13 mouse cellular contexts compared by ENCODE assay signal in the genomic region with DNA sequence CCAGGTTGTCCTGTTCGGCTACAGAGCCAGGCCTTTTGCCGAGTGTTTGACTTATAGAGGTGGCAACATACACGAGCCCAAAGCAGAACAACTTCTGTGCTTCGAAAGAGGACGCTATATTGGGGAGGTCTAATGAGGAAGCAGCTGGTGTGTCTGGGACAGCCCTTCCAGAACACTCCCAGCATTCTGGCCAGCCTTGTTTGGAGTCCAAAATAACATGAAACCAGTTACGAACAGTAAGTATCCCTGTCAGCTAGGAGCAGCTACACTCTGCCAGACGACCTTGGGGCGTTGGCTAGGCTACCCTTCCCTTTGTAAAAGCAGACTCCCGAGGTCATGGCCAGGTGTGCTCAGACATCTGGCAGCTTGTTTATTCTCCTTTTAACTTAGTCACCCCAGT. TPM values are rescaled to one million over a fixed set of nuclear protein-coding genes. Genes with fewer than 3 reads are reported as not detected.
DNase-seq lines count a peak whose midpoint lies in the region; ATAC-seq and TF ChIP-seq lines count a peak whose summit lies in the region.
"Had no signal": no experiment of that assay in that cellular context is flagged by ENCODE, and none has a peak within 500 bp of the region (broad histone marks: within the 10 kb centered on the region; RNA-seq: fewer than 3 reads in every experiment).

No protein-coding gene starts in this region.

- DNase-seq in gastrocnemius, adult 18-20 months (ENCODE audit: low spot score): peak; percentile 78
- DNase-seq in gastrocnemius, postnatal 4 days (ENCODE audit: low spot score in 2 of 2): no peak
- peak; percentile 66 for DNase-seq in lung, postnatal 0 days (ENCODE audit: low spot score)
- no peak for DNase-seq in lung, postnatal 4 days
- no peak for DNase-seq in left cerebral cortex, adult 18-20 months (ENCODE audit: low spot score in 2 of 2)
- DNase-seq: cerebellum, adult 2 months; spleen, adult 18-20 months had no signal

- H3K9me3 ChIP-seq in lung, postnatal 0 days (ENCODE audit: low read length): no peaks in the 10 kb centered on the region
- no peaks in the 10 kb centered on the region for H3K9me3 ChIP-seq in heart, embryonic 12.5 days (replicated peaks)
- no peaks in the 10 kb centered on the region for H3K9me3 ChIP-seq in stomach, embryonic 14.5 days (ENCODE audit: control insufficient read depth, low read depth, low read length)
- H3K9me3 ChIP-seq in hindbrain, embryonic 13.5 days: no peaks in the 10 kb centered on the region
- H3K9me3 ChIP-seq: lung, embryonic 15.5 days had no signal

- H3K4me2 ChIP-seq in lung, postnatal 0 days (replicated peaks; ENCODE audit: low read depth, low read length): no peak overlapping the region
- no peak overlapping the region for H3K4me2 ChIP-seq in heart, embryonic 12.5 days
- H3K4me2 ChIP-seq in stomach, embryonic 14.5 days (replicated peaks; ENCODE audit: low read depth, low read length): peak overlapping the region; percentile 3
- no peak overlapping the region for H3K4me2 ChIP-seq in hindbrain, embryonic 13.5 days
- H3K4me2 ChIP-seq: hindbrain, embryonic 14.5 days had no signal

- H3K36me3 ChIP-seq in lung, postnatal 0 days (ENCODE audit: insufficient read depth, low read length): no peaks in the 10 kb centered on the region
- no peaks in the 10 kb centered on the region for H3K36me3 ChIP-seq in heart, embryonic 12.5 days
- H3K36me3 ChIP-seq in stomach, embryonic 14.5 days (ENCODE audit: control insufficient read depth, insufficient read depth, low read length): no peaks in the 10 kb centered on the region
- H3K36me3 ChIP-seq in hindbrain, embryonic 13.5 days: no peaks in the 10 kb centered on the region
- H3K36me3 ChIP-seq: lung, embryonic 15.5 days had no signal

- 0 out of 2 replicates have a peak, but pooled peaks have one; percentile 3 for TF ChIP-seq CTCF in lung, postnatal 0 days (IDR thresholded peaks at IDR 0.05)

- no peak overlapping the region for H3K9ac ChIP-seq in lung, postnatal 0 days (replicated peaks; ENCODE audit: low read depth)
- no peak overlapping the region for H3K9ac ChIP-seq in heart, embryonic 12.5 days
- H3K9ac ChIP-seq in stomach, embryonic 14.5 days (replicated peaks; ENCODE audit: low read depth, low read length): no peak overlapping the region
- H3K9ac ChIP-seq in hindbrain, embryonic 13.5 days: no peak overlapping the region
- H3K9ac ChIP-seq: hindbrain, embryonic 14.5 days; lung, embryonic 15.5 days had no signal

- H3K27me3 ChIP-seq in lung, postnatal 0 days (replicated peaks; ENCODE audit: insufficient read depth, low read length): no peaks in the 10 kb centered on the region
- H3K27me3 ChIP-seq in heart, embryonic 12.5 days (replicated peaks): no peaks in the 10 kb centered on the region
- no peaks in the 10 kb centered on the region for H3K27me3 ChIP-seq in stomach, embryonic 14.5 days (ENCODE audit: control insufficient read depth, insufficient read depth, low read length)
- H3K27me3 ChIP-seq in hindbrain, embryonic 13.5 days: no peaks in the 10 kb centered on the region
- H3K27me3 ChIP-seq: lung, embryonic 15.5 days had no signal

- no peak overlapping the region for H3K4me3 ChIP-seq in lung, postnatal 0 days (ENCODE audit: low read depth, low read length)
- H3K4me3 ChIP-seq in heart, embryonic 12.5 days: no peak overlapping the region
- peak overlapping the region; percentile 6; the same call in 1 of the 2 replicates for H3K4me3 ChIP-seq in stomach, embryonic 14.5 days (ENCODE audit: low read depth, low read length)
- H3K4me3 ChIP-seq in hindbrain, embryonic 13.5 days: no peak overlapping the region
- H3K4me3 ChIP-seq: lung, embryonic 15.5 days had no signal

- no peak for ATAC-seq in lung, postnatal 0 days
- no peak for ATAC-seq in heart, embryonic 12.5 days (ENCODE audit: insufficient number of reproducible peaks, low FRiP score)
- ATAC-seq in stomach, embryonic 14.5 days (ENCODE audit: insufficient number of reproducible peaks, insufficient read depth, low FRiP score, low read depth): no peak
- ATAC-seq in hindbrain, embryonic 13.5 days (ENCODE audit: low FRiP score): no peak

- H3K4me1 ChIP-seq in lung, postnatal 0 days (ENCODE audit: insufficient read depth, low read depth, low read length): peaks cover 63% of the 10 kb centered on the region
- H3K4me1 ChIP-seq in heart, embryonic 12.5 days (replicated peaks): peaks cover 62% of the 10 kb centered on the region
- peaks cover 53% of the 10 kb centered on the region for H3K4me1 ChIP-seq in stomach, embryonic 14.5 days (ENCODE audit: control insufficient read depth, insufficient read depth, low read length)
- peaks cover 50% of the 10 kb centered on the region for H3K4me1 ChIP-seq in hindbrain, embryonic 13.5 days (replicated peaks)

- H3K27ac ChIP-seq in lung, postnatal 0 days (ENCODE audit: low read length): peak overlapping the region; percentile 98
- 0 out of 2 replicates have a peak overlapping the region, but pooled peaks have one; percentile 1 for H3K27ac ChIP-seq in heart, embryonic 12.5 days (ENCODE audit: poor library complexity, severe bottlenecking)
- no peak overlapping the region for H3K27ac ChIP-seq in stomach, embryonic 14.5 days (ENCODE audit: low read length)
- H3K27ac ChIP-seq in hindbrain, embryonic 13.5 days: no peak overlapping the region
- H3K27ac ChIP-seq: hindbrain, embryonic 14.5 days had no signal

- TF ChIP-seq EP300 in lung, postnatal 0 days (IDR thresholded peaks at IDR 0.05): no peak

- 32% methylated on average over 9 of the region's 9 CpGs for WGBS in lung, postnatal 0 days
- 63% methylated on average over 9 of the region's 9 CpGs for WGBS in heart, embryonic 12.5 days
- 54% methylated on average over 9 of the region's 9 CpGs for WGBS in stomach, embryonic 14.5 days
- 88% methylated on average over 9 of the region's 9 CpGs for WGBS in hindbrain, embryonic 13.5 days

RNA-seq across cellular contexts. Expression of gene Rusc2, which starts 20.4 kb away (rescaled TPM):
- 10 to 100 TPM; 28.5 to 36.3 TPM for total RNA-seq in gastrocnemius, adult 18-20 months (2021)
- 10 to 100 TPM; 58.6 to 63.4 TPM for total RNA-seq in gastrocnemius, postnatal 4 days (2021)
- polyA plus RNA-seq in lung, postnatal 0 days (2015; fragmentation: Nextera tagmentation; extraction: Ambion mirVana): 22.2 and 23.4 TPM in 2 replicates
- 14.1 and 15.7 TPM in 2 replicates for polyA plus RNA-seq in heart, embryonic 12.5 days (2016; fragmentation: Nextera tagmentation; extraction: Ambion mirVana)
- polyA plus RNA-seq in stomach, embryonic 14.5 days (2014; fragmentation: Nextera tagmentation; extraction: Ambion mirVana): 12.4 and 13.5 TPM in 2 replicates
- polyA plus RNA-seq in hindbrain, embryonic 13.5 days (2015; fragmentation: Nextera tagmentation; extraction: Ambion mirVana): 70.8 and 75.4 TPM in 2 replicates
- total RNA-seq in left cerebral cortex, adult 18-20 months (2021): 100 to 1,000 TPM; 128 to 146 TPM

RNA-seq across cellular contexts. Expression of gene Fam166b, which starts 26.7 kb away (rescaled TPM):
- not detected for total RNA-seq in gastrocnemius, adult 18-20 months (2021)
- under 1 TPM in 1 of 2 experiments, not detected in 1; 0.47 TPM for total RNA-seq in gastrocnemius, postnatal 4 days (2021)
- polyA plus RNA-seq in lung, postnatal 0 days (2015; fragmentation: Nextera tagmentation; extraction: Ambion mirVana): 4.6 and 6.8 TPM in 2 replicates
- polyA plus RNA-seq in heart, embryonic 12.5 days (2016; fragmentation: Nextera tagmentation; extraction: Ambion mirVana): 0.14 TPM in 1 of 2 replicates, not detected in the other
- polyA plus RNA-seq in stomach, embryonic 14.5 days (2014; fragmentation: Nextera tagmentation; extraction: Ambion mirVana): 0.22 and 0.25 TPM in 2 replicates
- 0.71 and 1.4 TPM in 2 replicates for polyA plus RNA-seq in hindbrain, embryonic 13.5 days (2015; fragmentation: Nextera tagmentation; extraction: Ambion mirVana)
- 1 to 10 TPM in 1 of 2 experiments, under 1 TPM in 1; 0.82 to 1.2 TPM for total RNA-seq in left cerebral cortex, adult 18-20 months (2021)

RNA-seq across cellular contexts. Expression of gene Tesk1, which starts 39.5 kb away (rescaled TPM):
- total RNA-seq in gastrocnemius, adult 18-20 months (2021): 10 to 100 TPM; 56.2 to 60.8 TPM
- 10 to 100 TPM; 39.3 to 40.9 TPM for total RNA-seq in gastrocnemius, postnatal 4 days (2021)
- polyA plus RNA-seq in lung, postnatal 0 days (2015; fragmentation: Nextera tagmentation; extraction: Ambion mirVana): 7.3 and 8.0 TPM in 2 replicates
- 10.3 and 11.6 TPM in 2 replicates for polyA plus RNA-seq in heart, embryonic 12.5 days (2016; fragmentation: Nextera tagmentation; extraction: Ambion mirVana)
- polyA plus RNA-seq in stomach, embryonic 14.5 days (2014; fragmentation: Nextera tagmentation; extraction: Ambion mirVana): 5.4 and 7.1 TPM in 2 replicates
- polyA plus RNA-seq in hindbrain, embryonic 13.5 days (2015; fragmentation: Nextera tagmentation; extraction: Ambion mirVana): 8.7 and 9.7 TPM in 2 replicates
- total RNA-seq in left cerebral cortex, adult 18-20 months (2021): 10 to 100 TPM; 90.6 to 96.5 TPM

RNA-seq across cellular contexts. Expression of gene Cd72, which starts 52.2 kb away (rescaled TPM):
- total RNA-seq in gastrocnemius, adult 18-20 months (2021): under 1 TPM in 1 of 2 experiments, not detected in 1; 0.21 TPM
- under 1 TPM; 0.32 to 0.75 TPM for total RNA-seq in gastrocnemius, postnatal 4 days (2021)
- 2.7 and 3.1 TPM in 2 replicates for polyA plus RNA-seq in lung, postnatal 0 days (2015; fragmentation: Nextera tagmentation; extraction: Ambion mirVana)
- 0.82 and 2.0 TPM in 2 replicates for polyA plus RNA-seq in heart, embryonic 12.5 days (2016; fragmentation: Nextera tagmentation; extraction: Ambion mirVana)
- 5.5 and 5.6 TPM in 2 replicates for polyA plus RNA-seq in stomach, embryonic 14.5 days (2014; fragmentation: Nextera tagmentation; extraction: Ambion mirVana)
- polyA plus RNA-seq in hindbrain, embryonic 13.5 days (2015; fragmentation: Nextera tagmentation; extraction: Ambion mirVana): 3.5 and 4.7 TPM in 2 replicates
- 1 to 10 TPM in 1 of 2 experiments, under 1 TPM in 1; 0.84 to 1.3 TPM for total RNA-seq in left cerebral cortex, adult 18-20 months (2021)
- total RNA-seq: layer of hippocampus, postnatal 14 days had no signal

Comparison
In these comparisons a context has a peak if more than half of its experiments do, and no peak if none do; other contexts are left out.
1. DNase-seq: peak in gastrocnemius, adult 18-20 months (single experiment) and lung, postnatal 0 days (single experiment); none in gastrocnemius, postnatal 4 days (0 of 2), lung, postnatal 4 days (0 of 2) and left cerebral cortex, adult 18-20 months (0 of 2).
2. H3K27ac ChIP-seq: peak in lung, postnatal 0 days (single experiment) and heart, embryonic 12.5 days (single experiment); none in stomach, embryonic 14.5 days (single experiment) and hindbrain, embryonic 13.5 days (single experiment).